Mouse (Mus musculus) liver, embryonic 16.5 days (tissue): ENCODE data around the gene Prkag3. TPM values are rescaled to one million over a fixed set of nuclear protein-coding genes. Genes with fewer than 3 reads are reported as not detected.

ENCODE experiments used
- ATAC-seq: fragments of 200-750 bp; cut with Nextera tagmentation; 2 replicates; pipeline ENCODE4 v1.8.0; 2017; ENCODE audit warnings: low read depth, mild to moderate bottlenecking, moderate number of reproducible peaks, moderate library complexity
- H3K27ac ChIP-seq: fragments of 300-500 bp; sonication (generic); 2 replicates; pipeline ENCODE4 v1.5.1; 2014; ENCODE audit warnings: mild to moderate bottlenecking, low read length
- H3K27me3 ChIP-seq: fragments of 300-500 bp; sonication (generic); 2 replicates; pipeline ENCODE4 v1.6.1; 2014; ENCODE audit warnings: low read depth, low read length, mixed read lengths; ENCODE audit not compliant: control insufficient read depth, insufficient read depth
- H3K36me3 ChIP-seq: fragments of 300-500 bp; sonication (generic); 2 replicates; pipeline ENCODE4 v1.6.1; 2014; ENCODE audit warnings: mild to moderate bottlenecking; ENCODE audit not compliant: control insufficient read depth, insufficient read depth
- H3K4me1 ChIP-seq: fragments of 300-500 bp; sonication (generic); 2 replicates; pipeline ENCODE4 v1.6.1; 2014; ENCODE audit warnings: low read depth, low read length, mixed read lengths; ENCODE audit not compliant: control insufficient read depth
- H3K4me2 ChIP-seq: fragments of 300-500 bp; sonication (generic); 2 replicates; pipeline ENCODE4 v1.6.1; 2014; ENCODE audit warnings: low read depth, low read length, mixed read lengths
- H3K4me3 ChIP-seq: fragments of 300-500 bp; sonication (generic); 2 replicates; pipeline ENCODE4 v1.5.1; 2014; ENCODE audit warnings: low read depth, mild to moderate bottlenecking, low read length
- H3K9ac ChIP-seq: fragments of 300-500 bp; sonication (generic); 2 replicates; pipeline ENCODE4 v1.6.1; 2014; ENCODE audit warnings: low read depth, low read length
- H3K9me3 ChIP-seq: fragments of 300-500 bp; sonication (generic); replicated peaks from 2 replicates; pipeline ENCODE4 v1.6.1; 2016; ENCODE audit warnings: low read length; ENCODE audit not compliant: control insufficient read depth
- WGBS: fragments of 180-500 bp; shearing (Covaris S2); extraction: QIAGEN DNeasy Blood & Tissue Kit; methylation state at CpG from one replicate; pipeline ENCODE4 v1.1.7; 2014; ENCODE audit not compliant: insufficient replicate concordance; 5-methylcytosine and 5-hydroxymethylcytosine counted together
- polyA plus RNA-seq: library from polyadenylated mRNA; unstranded; fragments of >200 nt; fragmentation: Nextera tagmentation; extraction: Ambion mirVana; gene quantifications from 2 replicates; pipeline ENCODE4 v1.2.1, GENCODE M21; 2015

Prkag3 gene
- polyA plus RNA-seq, 1 experiment from 2014 or later: 0.19 TPM

GRCm38 (mm10) chr1:74771845-74771930, 22.7 kb upstream of the Prkag3 start, which contains the start of gene Wnt6:
Wnt6 (plus strand) TSS chr1:74771892.
- no peak for ATAC-seq
- H3K4me3 ChIP-seq: peak within 1 kb of the TSS; percentile 22
- no peaks in the 10 kb centered on the region for H3K36me3 ChIP-seq
- H3K4me2 ChIP-seq: peak within 1 kb of the TSS; percentile 51
- no peak within 1 kb of the TSS for H3K9ac ChIP-seq
- H3K27ac ChIP-seq: no peak within 1 kb of the TSS
- WGBS: no CpG with 5 or more reads among the region's 8 CpGs
- no peaks in the 10 kb centered on the region for H3K9me3 ChIP-seq
- peaks cover 73% of the 10 kb centered on the region for H3K27me3 ChIP-seq
- no peaks in the 10 kb centered on the region for H3K4me1 ChIP-seq

GRCm38 (mm10) chr1:74771467-74771844, 22.4 kb upstream of the Prkag3 start:
- Histone ChIP-seq H3K4me2 (peak overlapping the region; percentile 51), H3K9me3 (no peaks in the 10 kb centered on the region), H3K27ac (no peak overlapping the region), H3K27me3 (peaks cover 73% of the 10 kb centered on the region), H3K4me3 (peak overlapping the region; percentile 22), H3K9ac (no peak overlapping the region), H3K4me1 (no peaks in the 10 kb centered on the region), H3K36me3 (no peaks in the 10 kb centered on the region)
- no peak for ATAC-seq
- 0% methylated on average over 8 of the region's 26 CpGs for WGBS

- WGBS: 3% methylated on average over 35 of the region's 35 CpGs
- H3K27ac ChIP-seq: no peak overlapping the region
- peak overlapping the region; percentile 51 for H3K4me2 ChIP-seq
- no peak overlapping the region for H3K9ac ChIP-seq
- no peak overlapping the region; the same call in 1 of the 2 replicates for H3K4me3 ChIP-seq
- no peaks in the 10 kb centered on the region for H3K4me1 ChIP-seq
- H3K9me3 ChIP-seq: no peaks in the 10 kb centered on the region
- H3K27me3 ChIP-seq: peaks cover 73% of the 10 kb centered on the region
- H3K36me3 ChIP-seq: no peaks in the 10 kb centered on the region
- no peak for ATAC-seq
Observed at GRCm38 (mm10) chr1:74770727-74771466, 21.9 kb upstream of the Prkag3 start.

- Histone ChIP-seq H3K4me2 (no peak overlapping the region), H3K4me1 (no peaks in the 10 kb centered on the region), H3K9ac (no peak overlapping the region), H3K36me3 (no peaks in the 10 kb centered on the region), H3K27ac (no peak overlapping the region), H3K4me3 (no peak overlapping the region), H3K27me3 (peaks cover 6% of the 10 kb centered on the region; the same call in 1 of the 2 replicates), H3K9me3 (no peaks in the 10 kb centered on the region)
- WGBS: 2% methylated on average over 6 of the region's 6 CpGs
- no peak for ATAC-seq
Observed at GRCm38 (mm10) chr1:74763081-74763480, 14.1 kb upstream of the Prkag3 start.

- H3K27me3 ChIP-seq: peaks cover 3% of the 10 kb centered on the region; the same call in 1 of the 2 replicates
- no peaks in the 10 kb centered on the region for H3K4me1 ChIP-seq
- H3K4me2 ChIP-seq: no peak overlapping the region
- WGBS: 24% methylated on average over 4 of the region's 4 CpGs
- no peaks in the 10 kb centered on the region for H3K9me3 ChIP-seq
- no peak overlapping the region for H3K27ac ChIP-seq
- no peak overlapping the region for H3K4me3 ChIP-seq
- no peaks in the 10 kb centered on the region for H3K36me3 ChIP-seq
- no peak for ATAC-seq
- H3K9ac ChIP-seq: no peak overlapping the region
Observed at GRCm38 (mm10) chr1:74759773-74760172, 10.8 kb upstream of the Prkag3 start.

GRCm38 (mm10) chr1:74754175-74754785, 5.3 kb upstream of the Prkag3 start:
- 52% methylated on average over 5 of the region's 5 CpGs for WGBS
- ATAC-seq: no peak
- H3K9me3 ChIP-seq: no peaks in the 10 kb centered on the region
- no peak overlapping the region for H3K27ac ChIP-seq
- no peak overlapping the region for H3K4me2 ChIP-seq
- no peaks in the 10 kb centered on the region for H3K27me3 ChIP-seq
- H3K4me3 ChIP-seq: no peak overlapping the region
- no peaks in the 10 kb centered on the region for H3K36me3 ChIP-seq
- H3K9ac ChIP-seq: no peak overlapping the region
- H3K4me1 ChIP-seq: no peaks in the 10 kb centered on the region; the same call in 1 of the 2 replicates

- no peaks in the 10 kb centered on the region for H3K36me3 ChIP-seq
- no peak overlapping the region for H3K9ac ChIP-seq
- no peak overlapping the region for H3K27ac ChIP-seq
- H3K4me2 ChIP-seq: no peak overlapping the region
- H3K9me3 ChIP-seq: no peaks in the 10 kb centered on the region
- WGBS: 59% methylated on average over 8 of the region's 8 CpGs
- H3K4me3 ChIP-seq: no peak overlapping the region
- ATAC-seq: no peak
- no peaks in the 10 kb centered on the region; the same call in 1 of the 2 replicates for H3K27me3 ChIP-seq
- H3K4me1 ChIP-seq: no peaks in the 10 kb centered on the region; the same call in 1 of the 2 replicates
Observed at GRCm38 (mm10) chr1:74753266-74753974, 4.4 kb upstream of the Prkag3 start.

GRCm38 (mm10) chr1:74752833-74753232, 3.8 kb upstream of the Prkag3 start:
- H3K27me3 ChIP-seq: no peaks in the 10 kb centered on the region; the same call in 1 of the 2 replicates
- H3K36me3 ChIP-seq: no peaks in the 10 kb centered on the region
- ATAC-seq: no peak
- no peak overlapping the region for H3K9ac ChIP-seq
- 74% methylated on average over 3 of the region's 3 CpGs for WGBS
- H3K4me1 ChIP-seq: no peaks in the 10 kb centered on the region; the same call in 1 of the 2 replicates
- no peak overlapping the region for H3K4me2 ChIP-seq
- no peak overlapping the region for H3K4me3 ChIP-seq
- H3K9me3 ChIP-seq: no peaks in the 10 kb centered on the region
- no peak overlapping the region for H3K27ac ChIP-seq

GRCm38 (mm10) chr1:74752150-74752549, 3.1 kb upstream of the Prkag3 start:
- Histone ChIP-seq H3K4me3 (no peak overlapping the region), H3K36me3 (no peaks in the 10 kb centered on the region), H3K27me3 (no peaks in the 10 kb centered on the region; the same call in 1 of the 2 replicates), H3K27ac (no peak overlapping the region), H3K9ac (no peak overlapping the region), H3K4me2 (no peak overlapping the region), H3K4me1 (no peaks in the 10 kb centered on the region; the same call in 1 of the 2 replicates), H3K9me3 (no peaks in the 10 kb centered on the region)
- WGBS: 67% methylated on average over 8 of the region's 8 CpGs
- ATAC-seq: no peak
